Mouse (Mus musculus): Measurements from ENCODE around the gene Flrt1. TPM values are rescaled to one million over a fixed set of nuclear protein-coding genes. Genes with fewer than 3 reads are reported as not detected.

Gene Flrt1
- polyA plus RNA-seq, 1 experiment: 1.2 TPM

GRCm38 (mm10) chr19:7108114-7108905, 2.8 kb upstream of the Flrt1 start:
- TF ChIP-seq CEBPB (IDR thresholded peaks at IDR 0.05; ENCODE audit: insufficient read depth, poor library complexity, severe bottlenecking) (peak; percentile 67; the same call in 1 of the 2 replicates), SRF (IDR thresholded peaks at IDR 0.05; ENCODE audit: control insufficient read depth, insufficient read length, low read depth) (no peak), USF1 (IDR thresholded peaks at IDR 0.05; ENCODE audit: low read depth) (no peak)
- H3K79me2 ChIP-seq (ENCODE audit: control insufficient read depth, insufficient read depth): no peaks in the 10 kb centered on the region
- no peaks in the 10 kb centered on the region for H3K27me3 ChIP-seq (ENCODE audit: control insufficient read depth, insufficient read depth, insufficient read length)
- no peaks in the 10 kb centered on the region for H3K36me3 ChIP-seq (ENCODE audit: control insufficient read depth, insufficient read depth)
- no peak overlapping the region for H3K4me3 ChIP-seq
- H3ac ChIP-seq (ENCODE audit: control insufficient read depth, insufficient read length): no peak overlapping the region
- no peak overlapping the region for H3K4me2 ChIP-seq (ENCODE audit: low read depth)

- Histone ChIP-seq H3ac (ENCODE audit: control insufficient read depth, insufficient read length) (no peak overlapping the region), H3K4me3 (no peak overlapping the region), H3K27me3 (ENCODE audit: control insufficient read depth, insufficient read depth, insufficient read length) (no peaks in the 10 kb centered on the region), H3K36me3 (ENCODE audit: control insufficient read depth, insufficient read depth) (no peaks in the 10 kb centered on the region), H3K79me2 (ENCODE audit: control insufficient read depth, insufficient read depth) (no peaks in the 10 kb centered on the region), H3K4me2 (ENCODE audit: low read depth) (no peak overlapping the region)
- TF ChIP-seq SRF (IDR thresholded peaks at IDR 0.05; ENCODE audit: control insufficient read depth, insufficient read length, low read depth) (no peak), E2F4 (IDR thresholded peaks at IDR 0.05; ENCODE audit: insufficient read depth) (no peak), POLR2A (IDR thresholded peaks at IDR 0.05; ENCODE audit: insufficient read length, low read depth) (no peak), TCF12 (IDR thresholded peaks at IDR 0.05; ENCODE audit: insufficient read depth, poor library complexity, severe bottlenecking) (no peak), REST (IDR thresholded peaks at IDR 0.05; ENCODE audit: insufficient read depth, insufficient read length) (no peak), MAX (IDR thresholded peaks at IDR 0.05; ENCODE audit: low read depth) (no peak), TCF3 (IDR thresholded peaks at IDR 0.05; ENCODE audit: insufficient read length, low read depth) (no peak), USF1 (IDR thresholded peaks at IDR 0.05; ENCODE audit: low read depth) (no peak), POLR2AphosphoS2 (IDR thresholded peaks at IDR 0.05; ENCODE audit: insufficient read length, low read depth) (no peak), MYOG (IDR thresholded peaks at IDR 0.05; ENCODE audit: control insufficient read depth in 1 of 3, insufficient read depth in 1 of 3, insufficient read length in 2 of 3, low read depth in 2 of 3) (no peak), CEBPB (IDR thresholded peaks at IDR 0.05; ENCODE audit: insufficient read depth, poor library complexity, severe bottlenecking) (no peak)
Measured at GRCm38 (mm10) chr19:7107174-7107573, 1.6 kb upstream of the Flrt1 start.

GRCm38 (mm10) chr19:7106566-7106965, 1.0 kb upstream of the Flrt1 start:
- no peak overlapping the region for H3K4me2 ChIP-seq (ENCODE audit: low read depth)

GRCm38 (mm10) chr19:7103993-7104401, 1.5 kb downstream of the Flrt1 start:
- H3K4me2 ChIP-seq (ENCODE audit: low read depth): peak overlapping the region; percentile 25
- TF ChIP-seq REST (IDR thresholded peaks at IDR 0.05; ENCODE audit: insufficient read depth, insufficient read length) (no peak), SRF (IDR thresholded peaks at IDR 0.05; ENCODE audit: control insufficient read depth, insufficient read length, low read depth) (no peak), MYOG (IDR thresholded peaks at IDR 0.05; ENCODE audit: control insufficient read depth in 1 of 3, insufficient read depth in 1 of 3, insufficient read length in 2 of 3, low read depth in 2 of 3) (no peak), CEBPB (IDR thresholded peaks at IDR 0.05; ENCODE audit: insufficient read depth, poor library complexity, severe bottlenecking) (no peak), MYOD1 (IDR thresholded peaks at IDR 0.05; ENCODE audit: control insufficient read depth in 1 of 3, insufficient read length in 2 of 3, low read depth in 2 of 3) (no peak), POLR2AphosphoS2 (IDR thresholded peaks at IDR 0.05; ENCODE audit: insufficient read length, low read depth) (no peak), MAX (IDR thresholded peaks at IDR 0.05; ENCODE audit: low read depth) (no peak), USF1 (IDR thresholded peaks at IDR 0.05; ENCODE audit: low read depth) (no peak), E2F4 (IDR thresholded peaks at IDR 0.05; ENCODE audit: insufficient read depth) (no peak)
- no peak overlapping the region for H3K4me3 ChIP-seq
- no peaks in the 10 kb centered on the region for H3K36me3 ChIP-seq (ENCODE audit: control insufficient read depth, insufficient read depth)
- no peaks in the 10 kb centered on the region for H3K79me2 ChIP-seq (ENCODE audit: control insufficient read depth, insufficient read depth)
- H3K27me3 ChIP-seq (ENCODE audit: control insufficient read depth, insufficient read depth, insufficient read length): peaks cover 4% of the 10 kb centered on the region
- no peak overlapping the region for H3ac ChIP-seq (ENCODE audit: control insufficient read depth, insufficient read length)

More at GRCm38 (mm10) chr19:7106566-7106965, 1.0 kb upstream of the Flrt1 start:
- H3K27me3 ChIP-seq (ENCODE audit: control insufficient read depth, insufficient read depth, insufficient read length): no peaks in the 10 kb centered on the region
- TF ChIP-seq CEBPB (IDR thresholded peaks at IDR 0.05; ENCODE audit: insufficient read depth, poor library complexity, severe bottlenecking) (no peak), TCF3 (IDR thresholded peaks at IDR 0.05; ENCODE audit: insufficient read length, low read depth) (no peak), TCF12 (IDR thresholded peaks at IDR 0.05; ENCODE audit: insufficient read depth, poor library complexity, severe bottlenecking) (no peak), USF1 (IDR thresholded peaks at IDR 0.05; ENCODE audit: low read depth) (no peak)
- no peak overlapping the region for H3K4me3 ChIP-seq
- H3K36me3 ChIP-seq (ENCODE audit: control insufficient read depth, insufficient read depth): no peaks in the 10 kb centered on the region
- H3K79me2 ChIP-seq (ENCODE audit: control insufficient read depth, insufficient read depth): no peaks in the 10 kb centered on the region
- no peak overlapping the region for H3ac ChIP-seq (ENCODE audit: control insufficient read depth, insufficient read length)

- Histone ChIP-seq H3K4me3 (no peak overlapping the region), H3K36me3 (ENCODE audit: control insufficient read depth, insufficient read depth) (no peaks in the 10 kb centered on the region), H3ac (ENCODE audit: control insufficient read depth, insufficient read length) (no peak overlapping the region), H3K4me2 (ENCODE audit: low read depth) (peak overlapping the region; percentile 25), H3K79me2 (ENCODE audit: control insufficient read depth, insufficient read depth) (no peaks in the 10 kb centered on the region), H3K27me3 (ENCODE audit: control insufficient read depth, insufficient read depth, insufficient read length) (peaks cover 4% of the 10 kb centered on the region)
- TF ChIP-seq MYOG (IDR thresholded peaks at IDR 0.05; ENCODE audit: control insufficient read depth in 1 of 3, insufficient read depth in 1 of 3, insufficient read length in 2 of 3, low read depth in 2 of 3) (peak in 1 of 3 experiments; percentile 8), REST (IDR thresholded peaks at IDR 0.05; ENCODE audit: insufficient read depth, insufficient read length) (no peak)
Measured at GRCm38 (mm10) chr19:7103349-7103992, 2.1 kb downstream of the Flrt1 start.
